Mouse (Mus musculus): ENCODE results near the gene Zfyve27.

GRCm38 (mm10) chr19:42118596-42118995, 45.2 kb upstream of the Zfyve27 start:
- TF ChIP-seq CTCF (IDR thresholded peaks at IDR 0.05 in 2 of 3, conservative IDR thresholded peaks at IDR 0.05 in 1 of 3; ENCODE audit: control insufficient read depth in 1 of 3, insufficient read depth in 1 of 3, low read depth in 2 of 3, low read length in 3 of 3, poor library complexity in 1 of 3, severe bottlenecking in 1 of 3) (no peak), UBTF (IDR thresholded peaks at IDR 0.05; ENCODE audit: borderline replicate concordance, insufficient read depth, low read depth, low read length) (no peak), ZKSCAN1 (IDR thresholded peaks at IDR 0.05; ENCODE audit: low read depth, low read length) (no peak)

Data from MEL (cell line).